Mouse (Mus musculus): Measurements from ENCODE around the gene Cep250.
A peak's percentile ranks its signal among the peaks of the same experiment; 100 is the strongest.

Cep250 gene

DNA sequence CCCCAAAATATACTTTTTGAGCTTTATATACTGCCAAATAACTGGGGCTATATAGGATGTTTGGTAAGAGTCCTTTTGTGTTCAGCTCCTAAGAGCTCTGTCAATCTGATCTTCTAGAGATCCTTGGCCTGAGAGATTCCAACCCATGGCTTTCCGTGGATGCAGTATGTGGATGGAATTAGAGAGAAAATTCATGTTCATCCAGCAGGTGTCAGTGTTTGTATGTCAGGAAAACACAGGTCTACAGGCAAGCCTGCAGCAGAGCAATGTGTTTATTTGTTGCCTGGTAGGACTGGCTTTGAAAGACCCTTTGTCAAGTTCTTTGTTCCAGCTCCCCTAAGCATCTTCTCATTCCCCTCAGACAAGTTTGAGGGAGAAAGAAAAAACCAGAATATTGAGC is 6.7 kb downstream of the Cep250 start:
- DNase-seq (ENCODE audit: low spot score in 2 of 2) = no peak

GRCm38 (mm10) chr2:155973348-155973747 is 17.1 kb downstream of the Cep250 start:
- no peak for DNase-seq (ENCODE audit: low spot score in 2 of 2)

DNA sequence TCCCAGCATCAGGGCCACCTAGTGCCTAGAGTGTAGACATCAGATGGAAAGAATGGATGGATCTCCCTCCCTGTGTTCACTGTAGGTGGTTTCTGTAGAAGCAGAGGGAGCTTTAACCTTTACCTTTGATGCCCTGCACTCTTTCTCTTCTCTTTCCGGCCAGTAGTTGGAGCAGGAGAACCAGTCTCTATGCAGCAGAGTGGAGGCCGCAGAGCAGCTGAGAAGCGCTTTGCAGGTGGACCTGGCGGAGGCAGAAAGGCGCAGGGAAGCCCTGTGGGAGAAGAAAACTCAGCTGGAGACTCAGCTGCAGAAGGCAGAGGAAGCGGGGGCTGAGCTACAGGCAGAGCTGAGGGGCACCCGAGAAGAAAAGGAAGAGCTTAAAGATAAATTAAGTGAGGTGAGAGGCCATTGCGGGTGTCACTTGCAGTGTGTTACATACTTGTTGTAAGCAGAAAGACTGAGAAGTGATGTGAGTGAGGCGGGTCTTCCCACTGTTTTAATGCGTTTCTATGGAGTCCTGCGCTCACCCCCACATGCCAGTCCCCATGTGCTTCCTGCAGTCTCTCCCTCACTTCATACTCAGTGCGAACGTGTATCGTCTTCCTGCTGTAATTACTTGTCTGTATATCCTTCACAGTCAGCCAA is 18.0 kb downstream of the Cep250 start:
- no peak for DNase-seq (ENCODE audit: low spot score in 2 of 2)

DNA sequence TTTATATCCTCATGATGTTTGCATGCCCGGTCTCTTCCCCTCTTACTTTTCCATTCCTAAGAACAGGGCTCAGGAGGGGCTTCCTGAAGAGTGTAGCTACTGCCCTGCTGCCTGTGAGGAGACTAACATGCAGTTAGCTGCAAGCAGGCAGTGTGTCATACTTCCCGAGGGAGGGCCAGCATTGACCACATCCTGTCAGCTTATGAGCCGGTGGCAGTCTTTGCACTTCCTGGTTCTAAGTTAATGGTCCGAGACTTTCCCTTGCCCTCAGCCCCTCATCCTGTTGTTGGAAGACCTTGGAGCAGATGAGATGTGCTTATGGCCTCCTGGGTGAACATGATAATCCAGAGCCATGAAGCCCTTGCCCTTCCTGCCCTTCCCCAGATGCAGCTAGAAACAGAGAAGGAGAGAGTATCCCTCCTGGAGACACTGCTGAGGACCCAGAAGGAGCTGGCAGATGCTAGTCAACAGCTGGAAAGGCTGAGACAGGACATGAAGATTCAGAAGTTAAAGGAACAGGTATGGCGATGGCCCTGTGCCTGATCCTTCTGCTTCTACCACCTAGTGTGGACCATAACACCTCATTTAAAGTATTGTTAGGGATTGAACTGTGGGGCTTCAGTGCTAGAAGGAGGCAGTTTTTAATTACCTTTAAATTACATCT is 23.2 kb downstream of the Cep250 start:
- peak in 1 of 2 experiments; percentile 52 for DNase-seq (ENCODE audit: low spot score in 2 of 2)

DNA sequence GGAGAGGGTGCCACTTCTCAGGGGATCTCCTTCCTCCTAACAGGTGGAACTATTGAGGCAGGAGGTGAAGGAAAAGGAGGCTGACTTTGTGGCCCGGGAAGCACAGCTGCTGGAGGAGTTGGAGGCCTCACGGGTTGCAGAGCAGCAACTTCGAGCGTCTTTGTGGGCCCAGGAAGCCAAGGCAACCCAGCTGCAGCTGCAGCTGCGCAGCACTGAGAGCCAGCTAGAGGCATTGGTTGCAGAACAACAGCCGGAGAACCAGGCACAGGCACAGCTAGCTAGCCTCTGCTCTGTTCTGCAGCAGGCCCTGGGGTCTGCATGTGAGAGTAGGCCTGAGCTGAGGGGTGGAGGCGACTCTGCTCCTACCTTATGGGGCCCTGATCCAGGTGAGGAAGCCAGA is 29.5 kb downstream of the Cep250 start:
- no peak for DNase-seq (ENCODE audit: low spot score in 2 of 2)

DNA sequence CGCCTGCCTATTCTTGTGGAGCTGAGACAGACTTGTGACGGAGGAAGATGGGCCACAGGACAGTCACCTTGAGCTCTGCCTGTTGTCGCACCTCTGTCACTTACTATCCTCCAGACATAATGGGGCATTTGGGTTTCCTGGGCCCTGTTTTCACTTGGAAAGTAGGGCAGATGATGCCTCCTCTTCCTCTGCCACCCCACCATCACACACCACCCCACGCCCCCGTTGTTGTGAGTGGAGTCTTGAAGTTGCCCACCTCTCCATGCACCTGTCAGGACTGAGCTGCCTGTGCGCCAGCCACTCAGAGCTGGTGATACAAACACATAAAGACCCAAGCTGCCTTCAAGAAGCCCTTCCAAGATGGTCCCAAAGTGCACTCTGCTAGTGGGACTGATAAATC is 30.9 kb downstream of the Cep250 start:
- DNase-seq (ENCODE audit: low spot score in 2 of 2) = no peak

GRCm38 (mm10) chr2:155989085-155989484 is 32.8 kb downstream of the Cep250 start:
- peak; percentile 30 to 37 for DNase-seq (ENCODE audit: low spot score in 2 of 2)

GRCm38 (mm10) chr2:155991151-155991550 is 34.9 kb downstream of the Cep250 start:
- DNase-seq (ENCODE audit: low spot score in 2 of 2) = no peak

- peak in 1 of 2 experiments; percentile 43 for DNase-seq (ENCODE audit: low spot score in 2 of 2)
Measured at GRCm38 (mm10) chr2:155991863-155992321, 35.6 kb downstream of the Cep250 start.

- peak in 1 of 2 experiments; percentile 25 for DNase-seq (ENCODE audit: low spot score in 2 of 2)
Measured at GRCm38 (mm10) chr2:156005393-156005792, 49.1 kb downstream of the Cep250 start.

DNA sequence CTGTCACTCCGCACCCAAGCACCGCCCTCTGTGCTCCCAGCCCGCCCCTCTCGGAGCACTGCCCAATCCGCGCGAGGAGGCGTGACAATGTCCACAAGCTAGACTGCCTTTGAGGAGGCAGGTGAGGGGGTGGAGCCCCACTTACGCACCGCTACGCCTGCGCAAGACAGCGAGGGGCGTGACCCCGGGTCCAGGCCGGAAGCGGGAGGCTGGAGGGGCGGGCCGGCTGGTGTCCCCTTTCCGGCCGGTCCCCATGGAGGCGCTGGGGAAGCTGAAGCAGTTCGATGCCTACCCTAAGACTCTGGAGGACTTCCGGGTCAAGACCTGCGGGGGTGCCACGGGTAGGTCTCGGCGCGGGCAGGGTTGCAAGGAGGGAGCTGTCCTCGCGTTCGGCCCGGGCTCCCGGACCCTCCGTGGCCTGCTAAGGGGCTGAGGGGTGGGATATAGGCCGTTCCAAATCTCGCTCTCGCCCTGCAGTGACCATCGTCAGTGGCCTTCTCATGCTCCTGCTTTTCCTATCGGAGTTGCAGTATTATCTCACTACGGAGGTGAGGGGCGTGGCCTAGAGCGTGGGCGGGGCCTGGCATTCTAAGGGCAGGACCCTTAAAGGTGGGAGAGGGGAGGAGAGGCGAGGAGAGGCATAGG is 51.8 kb downstream of the Cep250 start, which contains the start of the genes 6430550D23Rik and Ergic3:
6430550D23Rik (minus strand) TSS at position 90 of the 645 bp plus-strand sequence.
Ergic3 (plus strand) TSS at position 158 of the 645 bp plus-strand sequence.
- peak; percentile 98 for DNase-seq (ENCODE audit: low spot score in 2 of 2)

DNA sequence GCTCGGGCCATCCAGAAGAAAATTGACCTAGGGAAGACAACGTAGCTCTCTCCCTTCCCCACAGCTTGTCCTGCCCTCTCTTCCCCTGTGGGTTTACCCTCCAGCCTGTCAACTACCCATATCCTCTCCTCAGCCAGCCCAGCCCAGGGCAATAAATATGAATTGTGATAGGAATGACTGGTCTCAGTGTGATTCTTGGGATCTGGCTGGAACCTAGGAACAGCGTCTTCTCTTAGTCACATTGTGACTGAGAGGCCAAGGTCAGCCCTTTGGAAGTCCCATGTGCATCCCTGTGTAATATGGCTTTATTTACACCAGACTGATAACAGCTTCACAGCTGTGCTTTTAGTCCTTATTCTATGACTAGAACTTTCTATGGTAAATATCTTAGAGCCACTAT is 61.8 kb downstream of the Cep250 start:
- DNase-seq (ENCODE audit: low spot score in 2 of 2) = no peak

DNA sequence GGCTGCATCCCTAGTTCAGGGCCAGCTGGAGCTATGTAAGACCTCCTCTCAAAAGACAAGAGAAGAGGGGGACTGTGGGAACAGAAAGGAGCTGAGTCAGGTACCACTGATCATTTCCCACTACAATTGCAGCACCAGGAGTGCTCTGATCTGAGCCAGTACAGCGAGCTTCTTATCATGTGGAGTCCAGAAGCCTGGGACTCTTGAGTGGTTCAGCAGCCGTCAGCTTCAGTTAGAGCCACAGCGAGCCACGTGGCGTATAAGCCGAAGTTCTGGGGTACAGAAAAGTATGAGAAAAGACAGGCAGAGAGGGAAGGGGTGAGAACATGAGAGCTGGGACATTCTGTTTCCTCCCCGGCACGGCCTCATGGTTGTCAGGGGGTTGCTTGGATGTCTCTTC is 65.0 kb downstream of the Cep250 start:
- no peak for DNase-seq (ENCODE audit: low spot score in 2 of 2)

GRCm38 (mm10) chr2:156021765-156022164 is 65.5 kb downstream of the Cep250 start:
- no peak for DNase-seq (ENCODE audit: low spot score in 2 of 2)

DNA sequence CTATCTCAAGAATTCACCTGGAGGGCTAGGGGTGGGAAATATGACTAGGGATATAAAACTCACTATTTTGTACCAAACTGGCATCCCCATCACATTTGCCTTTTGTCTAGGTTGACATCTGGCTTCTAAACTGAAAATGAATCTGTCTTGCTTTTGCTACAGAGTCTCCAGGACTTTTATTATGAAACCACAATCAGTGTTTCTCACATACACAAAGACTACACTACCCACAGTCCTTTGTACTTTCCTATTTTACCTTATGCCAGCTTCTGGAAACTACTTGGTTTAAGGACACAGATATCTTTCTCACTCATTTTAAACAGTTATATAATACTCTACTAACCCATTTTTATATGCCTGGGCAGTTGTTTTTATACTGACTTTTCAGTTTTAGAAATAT is 69.2 kb downstream of the Cep250 start:
- no peak for DNase-seq (ENCODE audit: low spot score in 2 of 2)

GRCm38 (mm10) chr2:156039390-156039789 is 83.1 kb downstream of the Cep250 start:
- DNase-seq (ENCODE audit: low spot score in 2 of 2) = no peak

- no peak for DNase-seq (ENCODE audit: low spot score in 2 of 2)
Measured at GRCm38 (mm10) chr2:156042903-156043302, 86.6 kb downstream of the Cep250 start.

GRCm38 (mm10) chr2:156047929-156048328 is 91.7 kb downstream of the Cep250 start:
- DNase-seq (ENCODE audit: low spot score in 2 of 2) = no peak
